Mouse (Mus musculus) kidney, embryonic 16.5 days (tissue): Measurements from ENCODE around the gene Krtap17-1. TPM values are rescaled to one million over a fixed set of nuclear protein-coding genes. Genes with fewer than 3 reads are reported as not detected.

Experiments
- ATAC-seq: fragments of 200-750 bp; cut with Nextera tagmentation; 2 replicates; pipeline ENCODE4 v1.8.0; 2017; ENCODE audit warnings: moderate TSS enrichment; ENCODE audit not compliant: low FRiP score, low TSS enrichment
- H3K27ac ChIP-seq: fragments of 300-500 bp; sonication (generic); 2 replicates; pipeline ENCODE4 v1.5.1; 2014; ENCODE audit warnings: low read length
- H3K27me3 ChIP-seq: fragments of 300-500 bp; sonication (generic); 2 replicates; pipeline ENCODE4 v1.6.1; 2014; ENCODE audit warnings: low read length, control low read depth, mixed read lengths; ENCODE audit not compliant: insufficient read depth
- H3K36me3 ChIP-seq: fragments of 300-500 bp; sonication (generic); 2 replicates; pipeline ENCODE4 v1.6.1; 2014; ENCODE audit warnings: low read length, control low read depth, mixed read lengths; ENCODE audit not compliant: insufficient read depth
- H3K4me1 ChIP-seq: fragments of 300-500 bp; sonication (generic); 2 replicates; pipeline ENCODE4 v1.6.1; 2014; ENCODE audit warnings: low read length, control low read depth, mixed read lengths; ENCODE audit not compliant: insufficient read depth
- H3K4me2 ChIP-seq: fragments of 300-500 bp; sonication (generic); replicated peaks from 2 replicates; pipeline ENCODE4 v1.6.1; 2014; ENCODE audit warnings: low read depth, low read length
- H3K4me3 ChIP-seq: fragments of 300-500 bp; sonication (generic); 2 replicates; pipeline ENCODE4 v1.5.1; 2014; ENCODE audit warnings: mild to moderate bottlenecking, low read length
- H3K9ac ChIP-seq: fragments of 300-500 bp; sonication (generic); replicated peaks from 2 replicates; pipeline ENCODE4 v1.6.1; 2014; ENCODE audit warnings: low read length
- H3K9me3 ChIP-seq: fragments of 300-500 bp; sonication (generic); 2 replicates; pipeline ENCODE4 v1.6.1; 2016; ENCODE audit warnings: low read length, control low read depth
- WGBS: fragments of 180-500 bp; shearing (Covaris S2); extraction: QIAGEN DNeasy Blood & Tissue Kit; methylation state at CpG from one replicate; pipeline ENCODE4 v1.1.7; 2014; 5-methylcytosine and 5-hydroxymethylcytosine counted together
- polyA plus RNA-seq: library from polyadenylated mRNA; unstranded; fragments of >200 nt; fragmentation: Nextera tagmentation; extraction: Ambion mirVana; gene quantifications from 2 replicates; pipeline ENCODE4 v1.2.1, GENCODE M21; 2015

Gene Krtap17-1
- polyA plus RNA-seq, 1 experiment from 2014 or later = not detected

DNA sequence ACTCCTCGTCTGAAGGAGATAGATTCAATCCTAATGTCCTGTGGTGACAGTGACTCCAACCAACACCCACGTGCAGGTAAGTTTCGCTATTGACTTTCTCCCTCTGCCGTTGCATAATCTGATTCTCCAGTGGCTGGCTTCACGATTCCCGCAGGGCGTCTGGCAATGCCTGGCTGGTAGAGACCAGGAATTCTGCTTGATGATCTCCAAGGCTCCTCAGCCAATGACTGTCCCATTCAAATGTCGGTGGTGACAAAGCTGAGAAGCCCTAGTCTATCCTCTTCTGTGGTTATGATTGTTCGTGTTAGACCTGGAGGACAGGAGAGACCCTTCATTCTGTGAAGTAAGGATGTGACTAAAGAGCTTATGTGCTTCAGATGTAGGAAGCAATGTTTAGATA, 11.1 kb downstream of the Krtap17-1 start:
- ATAC-seq = no peak
- Histone ChIP-seq H3K27ac (no peak overlapping the region), H3K4me1 (no peaks in the 10 kb centered on the region), H3K4me3 (no peak overlapping the region), H3K27me3 (no peaks in the 10 kb centered on the region), H3K36me3 (no peaks in the 10 kb centered on the region), H3K4me2 (no peak overlapping the region), H3K9ac (no peak overlapping the region), H3K9me3 (no peaks in the 10 kb centered on the region)
- 84% methylated on average over 9 of the region's 9 CpGs for WGBS

DNA sequence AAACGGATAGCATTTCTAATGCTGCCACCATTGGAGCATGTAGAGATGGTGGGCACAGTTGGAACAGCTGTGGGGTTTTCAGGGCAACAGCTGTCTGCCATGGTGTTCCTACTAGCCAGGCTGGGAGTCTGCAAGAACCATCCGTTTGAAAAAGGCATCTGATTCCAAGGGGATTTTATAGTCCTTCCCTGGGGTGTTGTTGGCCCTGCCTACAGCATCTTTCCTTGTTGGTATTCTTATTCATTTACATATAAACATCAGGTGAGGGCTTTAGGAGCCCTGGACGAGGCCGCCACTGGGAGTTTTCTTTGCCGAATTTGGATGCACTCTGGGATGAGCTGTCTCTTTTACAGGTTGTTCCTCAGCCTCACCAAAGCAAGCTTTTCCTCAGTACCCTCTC, 14.8 kb downstream of the Krtap17-1 start, which contains the start of gene Krtap29-1:
Gene Krtap29-1 (minus strand): TSS at position 101 of the 400 bp plus-strand sequence.
- Histone ChIP-seq H3K36me3 (no peaks in the 10 kb centered on the region), H3K9ac (no peak within 1 kb of the TSS), H3K27me3 (no peaks in the 10 kb centered on the region), H3K27ac (no peak within 1 kb of the TSS), H3K4me2 (no peak within 1 kb of the TSS), H3K4me3 (no peak within 1 kb of the TSS), H3K4me1 (no peaks in the 10 kb centered on the region), H3K9me3 (no peaks in the 10 kb centered on the region)
- ATAC-seq = no peak
- 59% methylated on average over 5 of the region's 5 CpGs for WGBS

DNA sequence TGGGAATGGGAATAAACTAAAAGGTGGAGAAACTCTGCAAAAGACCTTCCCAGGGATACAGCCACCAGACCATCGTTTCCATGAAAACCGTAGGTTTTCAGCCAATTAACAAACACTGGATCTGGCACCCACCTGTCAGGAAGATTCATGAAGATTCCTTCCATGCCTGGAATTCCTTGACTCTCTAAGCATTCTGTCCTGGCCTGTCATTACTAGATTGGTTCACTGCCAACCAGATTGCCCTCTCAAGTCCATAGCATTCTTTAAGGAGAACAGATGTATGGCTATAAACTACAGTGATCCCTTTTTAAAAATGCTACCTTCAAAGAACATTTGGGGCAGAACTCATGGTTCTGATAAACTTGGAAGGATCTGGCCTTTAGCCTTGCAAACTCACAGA, 27.8 kb downstream of the Krtap17-1 start:
- Histone ChIP-seq H3K9ac (no peak overlapping the region), H3K4me3 (no peak overlapping the region), H3K4me2 (no peak overlapping the region), H3K36me3 (no peaks in the 10 kb centered on the region), H3K4me1 (no peaks in the 10 kb centered on the region), H3K27ac (no peak overlapping the region), H3K9me3 (no peaks in the 10 kb centered on the region), H3K27me3 (no peaks in the 10 kb centered on the region)
- no peak for ATAC-seq
- WGBS = 47% methylated on average over 2 of the region's 2 CpGs

DNA sequence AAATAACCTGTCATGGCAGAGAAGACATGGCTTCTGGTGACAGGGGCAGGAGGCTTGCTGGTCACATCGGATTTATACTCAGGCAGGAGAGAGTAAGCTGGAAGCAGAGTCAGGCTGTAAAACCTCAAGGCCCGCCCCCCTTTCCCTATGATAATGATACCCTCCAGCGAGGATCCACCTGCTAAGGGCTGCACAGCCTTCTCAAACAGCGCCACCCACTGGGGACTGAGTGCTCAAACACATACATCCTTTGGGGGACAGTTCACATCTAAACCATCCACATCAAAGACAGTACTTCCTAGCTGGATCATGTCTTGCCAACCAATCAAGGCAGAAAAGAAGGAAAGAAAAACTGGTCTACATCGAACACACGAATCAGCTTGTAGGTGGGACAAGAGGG, 29.6 kb downstream of the Krtap17-1 start:
- WGBS = 42% methylated on average over 6 of the region's 6 CpGs
- no peak overlapping the region for H3K27ac ChIP-seq
- H3K9ac ChIP-seq = no peak overlapping the region
- no peaks in the 10 kb centered on the region for H3K4me1 ChIP-seq
- no peak overlapping the region for H3K4me3 ChIP-seq
- H3K36me3 ChIP-seq = no peaks in the 10 kb centered on the region
- no peak overlapping the region for H3K4me2 ChIP-seq
- no peaks in the 10 kb centered on the region for H3K27me3 ChIP-seq
- no peaks in the 10 kb centered on the region for H3K9me3 ChIP-seq
- no peak for ATAC-seq

DNA sequence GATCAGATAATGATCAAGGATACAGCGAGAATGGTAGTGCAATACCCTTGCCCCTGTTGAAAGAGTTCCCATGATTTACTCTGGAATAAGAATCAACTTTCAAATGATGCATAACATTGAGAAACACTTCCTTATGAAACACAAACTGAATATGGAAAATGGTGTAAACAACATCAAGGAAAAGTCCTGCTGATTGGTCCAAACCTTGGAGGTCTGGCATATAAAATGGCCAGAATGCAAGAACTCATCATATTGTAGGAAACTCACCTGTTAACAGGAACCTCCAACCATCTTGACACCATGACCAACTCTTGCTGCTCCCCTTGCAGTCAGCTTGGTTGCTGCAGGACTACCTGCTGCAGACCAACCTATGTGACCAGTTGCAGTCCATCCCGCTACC, 45.6 kb downstream of the Krtap17-1 start, which contains the start of gene Krtap9-5:
Gene Krtap9-5 (plus strand): TSS at position 301 of the 400 bp plus-strand sequence.
- ATAC-seq = no peak
- H3K4me3 ChIP-seq = no peak within 1 kb of the TSS
- no peaks in the 10 kb centered on the region for H3K27me3 ChIP-seq
- H3K36me3 ChIP-seq = no peaks in the 10 kb centered on the region
- H3K27ac ChIP-seq = no peak within 1 kb of the TSS
- no peak within 1 kb of the TSS for H3K4me2 ChIP-seq
- no peaks in the 10 kb centered on the region for H3K9me3 ChIP-seq
- H3K9ac ChIP-seq = no peak within 1 kb of the TSS
- WGBS = 89% methylated on average over 2 of the region's 2 CpGs
- H3K4me1 ChIP-seq = no peaks in the 10 kb centered on the region

Other genes with a start within 250 kb of the Krtap17-1 start
- not detected in 2 replicates for gene Gm11595, start 221.1 kb downstream of the Krtap17-1 start, polyA plus RNA-seq
- gene Krtap4-8, start 213.3 kb downstream of the Krtap17-1 start, polyA plus RNA-seq = not detected in 2 replicates
- gene Krtap4-9, start 208.8 kb downstream of the Krtap17-1 start, polyA plus RNA-seq = not detected in 2 replicates
- gene Gm11596, start 200.5 kb downstream of the Krtap17-1 start, polyA plus RNA-seq = not detected in 2 replicates
- not detected in 2 replicates for gene Gm11569, start 195.1 kb downstream of the Krtap17-1 start, polyA plus RNA-seq
- gene Gm11554, start 189.5 kb downstream of the Krtap17-1 start, polyA plus RNA-seq = not detected in 2 replicates
- gene Krtap4-13, start 184.1 kb downstream of the Krtap17-1 start, polyA plus RNA-seq = not detected in 2 replicates
- gene Gm11564, start 178.3 kb downstream of the Krtap17-1 start, polyA plus RNA-seq = not detected in 2 replicates
- gene 2300003K06Rik, start 155.9 kb downstream of the Krtap17-1 start, polyA plus RNA-seq = not detected in 2 replicates
- gene Krtap4-16, start 142.4 kb downstream of the Krtap17-1 start, polyA plus RNA-seq = not detected in 2 replicates
- not detected in 2 replicates for gene Gm11568, start 136.1 kb downstream of the Krtap17-1 start, polyA plus RNA-seq
- gene Gm11559, start 129.5 kb downstream of the Krtap17-1 start, polyA plus RNA-seq = not detected in 2 replicates
- gene Krtap9-1, start 120.6 kb downstream of the Krtap17-1 start, polyA plus RNA-seq = not detected in 2 replicates
- gene Gm11567, start 114.8 kb downstream of the Krtap17-1 start, polyA plus RNA-seq = not detected in 2 replicates
- not detected in 2 replicates for gene Krtap31-1, start 86.1 kb downstream of the Krtap17-1 start, polyA plus RNA-seq
- gene Gm11565, start 79.2 kb downstream of the Krtap17-1 start, polyA plus RNA-seq = not detected in 2 replicates
- not detected in 2 replicates for gene Krtap31-2, start 57.7 kb downstream of the Krtap17-1 start, polyA plus RNA-seq
- not detected in 2 replicates for gene Krtap9-5, start 45.5 kb downstream of the Krtap17-1 start, polyA plus RNA-seq
- not detected in 2 replicates for gene Krtap29-1, start 14.9 kb downstream of the Krtap17-1 start, polyA plus RNA-seq
- gene Krtap16-1, start 7.4 kb downstream of the Krtap17-1 start, polyA plus RNA-seq = not detected in 2 replicates
- gene Krt33a, start 22.2 kb upstream of the Krtap17-1 start, polyA plus RNA-seq = not detected in 2 replicates
- gene Krt33b, start 35.9 kb upstream of the Krtap17-1 start, polyA plus RNA-seq = 0.10 TPM in 1 of 2 replicates, not detected in the other
- gene Krt34, start 47.6 kb upstream of the Krtap17-1 start, polyA plus RNA-seq = not detected in 2 replicates
- gene Krt31, start 56.6 kb upstream of the Krtap17-1 start, polyA plus RNA-seq = not detected in 2 replicates
- not detected in 2 replicates for gene Krt32, start 94.2 kb upstream of the Krtap17-1 start, polyA plus RNA-seq
- gene Krt35, start 102.2 kb upstream of the Krtap17-1 start, polyA plus RNA-seq = not detected in 2 replicates
- gene Krt36, start 111.6 kb upstream of the Krtap17-1 start, polyA plus RNA-seq = 1.1 and 1.6 TPM in 2 replicates
- 0.36 and 0.37 TPM in 2 replicates for gene Krt13, start 127.6 kb upstream of the Krtap17-1 start, polyA plus RNA-seq
- gene Krt15, start 141.9 kb upstream of the Krtap17-1 start, polyA plus RNA-seq = 1.3 and 3.8 TPM in 2 replicates
- gene Krt19, start 154.7 kb upstream of the Krtap17-1 start, polyA plus RNA-seq = 96.4 and 105 TPM in 2 replicates
- not detected in 2 replicates for gene Krt9, start 199.3 kb upstream of the Krtap17-1 start, polyA plus RNA-seq
- gene Krt14, start 213.6 kb upstream of the Krtap17-1 start, polyA plus RNA-seq = 0.90 and 1.7 TPM in 2 replicates